Mouse (Mus musculus): ENCODE results near the gene Polr2g. TPM values are rescaled to one million over a fixed set of nuclear protein-coding genes. Genes with fewer than 3 reads are reported as not detected.

Gene Polr2g
- total and polyA plus RNA-seq, 3 experiments, result 53.4 to 56.3 (median 55.1) TPM

- Histone ChIP-seq H3K9ac (ENCODE audit: low read depth, low read length) (no peak overlapping the region), H3K4me3 (no peak overlapping the region), H3K27ac (no peak overlapping the region), H3K27me3 (ENCODE audit: control insufficient read depth, insufficient read depth, low read length) (no peaks in the 10 kb centered on the region), H3K4me1 (ENCODE audit: control insufficient read depth, insufficient read depth, low read length) (no peaks in the 10 kb centered on the region), H3K36me3 (ENCODE audit: control insufficient read depth, insufficient read depth, low read length) (peaks cover 28% of the 10 kb centered on the region), H3K79me2 (replicated peaks; ENCODE audit: control insufficient read depth, insufficient read depth, low read length) (peaks cover 2% of the 10 kb centered on the region; the same call in 1 of the 2 replicates)
- 84% methylated on average over 11 of the region's 11 CpGs for WGBS
- intact Hi-C loops (cut with DNase I), result no loop called here
- no peak for DNase-seq
- no peak for TF ChIP-seq EP300 (IDR thresholded peaks at IDR 0.05; ENCODE audit: insufficient read depth, low read depth, low read length)
- no peak for TF ChIP-seq CTCF (IDR thresholded peaks at IDR 0.05)
- no peak for TF ChIP-seq POLR2A (IDR thresholded peaks at IDR 0.05; ENCODE audit: insufficient read depth, low read depth, low read length)
Measured at GRCm38 (mm10) chr19:8831262-8831661, 32.9 kb upstream of the Polr2g start.

DNA sequence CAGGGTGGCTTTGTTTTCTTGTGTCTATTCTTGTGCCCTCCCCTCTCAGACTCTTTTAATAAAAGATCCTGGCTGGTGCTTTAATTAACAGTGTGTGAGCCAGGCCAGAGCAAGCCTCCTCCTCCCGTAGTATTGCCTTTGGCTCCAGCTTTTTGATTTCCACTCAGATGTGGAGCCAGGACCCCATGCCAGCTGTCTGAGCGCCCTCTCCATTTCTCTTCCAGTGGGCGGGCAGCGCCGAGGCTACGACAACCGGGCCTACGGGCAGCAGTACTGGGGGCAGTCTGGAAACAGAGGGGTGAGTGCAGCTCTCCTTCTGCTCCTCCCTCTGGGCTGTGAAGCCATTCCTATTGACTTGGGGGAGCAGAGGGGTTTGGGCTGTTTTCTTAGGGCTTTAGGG is 32.3 kb upstream of the Polr2g start:
- Histone ChIP-seq H3K4me3 (no peak overlapping the region), H3K27ac (no peak overlapping the region), H3K9ac (ENCODE audit: low read depth, low read length) (no peak overlapping the region), H3K27me3 (ENCODE audit: control insufficient read depth, insufficient read depth, low read length) (no peaks in the 10 kb centered on the region), H3K36me3 (ENCODE audit: control insufficient read depth, insufficient read depth, low read length) (peaks cover 34% of the 10 kb centered on the region), H3K4me1 (ENCODE audit: control insufficient read depth, insufficient read depth, low read length) (no peaks in the 10 kb centered on the region), H3K79me2 (replicated peaks; ENCODE audit: control insufficient read depth, insufficient read depth, low read length) (peaks cover 2% of the 10 kb centered on the region; the same call in 1 of the 2 replicates)
- DNase-seq, result no peak
- TF ChIP-seq EP300 (IDR thresholded peaks at IDR 0.05; ENCODE audit: insufficient read depth, low read depth, low read length), result no peak
- TF ChIP-seq CTCF (IDR thresholded peaks at IDR 0.05), result no peak
- no peak for TF ChIP-seq POLR2A (IDR thresholded peaks at IDR 0.05; ENCODE audit: insufficient read depth, low read depth, low read length)
- WGBS, result 82% methylated on average over 8 of the region's 8 CpGs
- intact Hi-C loops (cut with DNase I), result no loop called here

DNA sequence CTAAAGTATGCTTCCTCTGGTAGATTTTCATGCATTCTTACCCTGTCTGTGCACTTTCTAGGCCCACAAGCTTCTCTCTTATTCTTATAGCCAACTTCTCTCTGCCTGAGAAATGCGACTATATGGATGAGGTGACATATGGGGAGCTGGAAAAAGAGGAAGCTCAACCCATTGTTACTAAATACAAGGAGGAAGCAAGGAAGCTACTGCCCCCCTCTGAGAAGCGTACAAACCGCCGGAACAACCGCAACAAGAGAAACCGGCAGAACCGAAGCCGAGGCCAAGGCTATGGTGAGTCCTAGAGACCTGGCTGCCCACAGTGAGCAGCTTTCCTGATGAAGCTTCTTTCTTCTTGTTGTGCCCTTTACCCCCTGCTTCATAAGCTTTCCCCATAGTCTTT is 31.3 kb upstream of the Polr2g start, which contains the start of gene AC129217.1:
TSS of gene AC129217.1 (plus strand) at position 114 of the 400 bp plus-strand sequence.
- H3K9ac ChIP-seq (ENCODE audit: low read depth, low read length), result no peak within 1 kb of the TSS
- H3K4me3 ChIP-seq, result no peak within 1 kb of the TSS
- DNase-seq, result no peak
- no peaks in the 10 kb centered on the region for H3K27me3 ChIP-seq (ENCODE audit: control insufficient read depth, insufficient read depth, low read length)
- intact Hi-C loops (cut with DNase I), result no loop called here
- H3K4me1 ChIP-seq (ENCODE audit: control insufficient read depth, insufficient read depth, low read length), result no peaks in the 10 kb centered on the region
- H3K27ac ChIP-seq, result no peak within 1 kb of the TSS
- 80% methylated on average over 8 of the region's 8 CpGs for WGBS
- peaks cover 35% of the 10 kb centered on the region for H3K36me3 ChIP-seq (ENCODE audit: control insufficient read depth, insufficient read depth, low read length)
- H3K79me2 ChIP-seq (replicated peaks; ENCODE audit: control insufficient read depth, insufficient read depth, low read length), result peaks cover 2% of the 10 kb centered on the region; the same call in 1 of the 2 replicates
- no peak for TF ChIP-seq POLR2A (IDR thresholded peaks at IDR 0.05; ENCODE audit: insufficient read depth, low read depth, low read length)
- TF ChIP-seq EP300 (IDR thresholded peaks at IDR 0.05; ENCODE audit: insufficient read depth, low read depth, low read length), result no peak
- no peak for TF ChIP-seq CTCF (IDR thresholded peaks at IDR 0.05)

GRCm38 (mm10) chr19:8822696-8823095 is 24.3 kb upstream of the Polr2g start:
- peaks cover 7% of the 10 kb centered on the region for H3K4me1 ChIP-seq (ENCODE audit: control insufficient read depth, insufficient read depth, low read length)
- no peak for DNase-seq
- 40% methylated on average over 8 of the region's 8 CpGs for WGBS
- intact Hi-C loops (cut with DNase I), result loop anchor here (2.0 to 5.0 kb wide), 2 partner anchors 14 to 75 kb away; partner anchors contain the start of genes Bscl2 and Ganab
- H3K79me2 ChIP-seq (replicated peaks; ENCODE audit: control insufficient read depth, insufficient read depth, low read length), result 0 out of 2 replicates have a peak, but pooled peaks cover 2% of the 10 kb centered on the region
- no peak overlapping the region for H3K27ac ChIP-seq
- H3K27me3 ChIP-seq (ENCODE audit: control insufficient read depth, insufficient read depth, low read length), result no peaks in the 10 kb centered on the region
- TF ChIP-seq CTCF (IDR thresholded peaks at IDR 0.05), result no peak
- no peak for TF ChIP-seq EP300 (IDR thresholded peaks at IDR 0.05; ENCODE audit: insufficient read depth, low read depth, low read length)
- TF ChIP-seq POLR2A (IDR thresholded peaks at IDR 0.05; ENCODE audit: insufficient read depth, low read depth, low read length), result no peak
- peaks cover 42% of the 10 kb centered on the region for H3K36me3 ChIP-seq (ENCODE audit: control insufficient read depth, insufficient read depth, low read length)
- H3K4me3 ChIP-seq, result peak overlapping the region; percentile 86; the same call in 1 of the 2 replicates
- no peak overlapping the region for H3K9ac ChIP-seq (ENCODE audit: low read depth, low read length)

DNA sequence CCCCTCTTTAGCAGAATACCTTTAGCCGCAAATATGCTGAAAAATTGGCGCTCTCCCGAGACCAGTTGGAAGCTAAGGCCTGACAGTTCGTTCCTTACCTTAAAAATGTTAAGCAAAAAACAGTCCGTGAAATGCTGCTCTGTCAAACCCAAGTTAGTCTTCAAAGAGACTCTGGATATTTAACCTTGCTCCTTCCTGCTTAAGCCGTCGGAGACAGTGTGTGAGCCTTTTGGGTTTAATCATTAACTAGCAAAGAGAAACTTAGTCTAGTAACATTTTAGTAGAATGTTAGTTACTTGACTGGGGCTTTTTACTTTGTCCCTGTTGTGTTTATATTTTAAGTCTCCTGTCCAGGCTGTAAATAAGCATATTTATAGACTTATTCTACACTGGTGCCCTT is 22.8 kb upstream of the Polr2g start:
- peaks cover 1% of the 10 kb centered on the region; the same call in 1 of the 2 replicates for H3K79me2 ChIP-seq (replicated peaks; ENCODE audit: control insufficient read depth, insufficient read depth, low read length)
- peak overlapping the region; percentile 86 for H3K4me3 ChIP-seq
- H3K27me3 ChIP-seq (ENCODE audit: control insufficient read depth, insufficient read depth, low read length), result no peaks in the 10 kb centered on the region
- H3K4me1 ChIP-seq (ENCODE audit: control insufficient read depth, insufficient read depth, low read length), result peaks cover 7% of the 10 kb centered on the region
- no peak for TF ChIP-seq EP300 (IDR thresholded peaks at IDR 0.05; ENCODE audit: insufficient read depth, low read depth, low read length)
- TF ChIP-seq POLR2A (IDR thresholded peaks at IDR 0.05; ENCODE audit: insufficient read depth, low read depth, low read length), result no peak
- TF ChIP-seq CTCF (IDR thresholded peaks at IDR 0.05), result no peak
- peak overlapping the region; percentile 93 for H3K9ac ChIP-seq (ENCODE audit: low read depth, low read length)
- H3K27ac ChIP-seq, result peak overlapping the region; percentile 97
- no peak for DNase-seq
- under 1% methylated on average over 7 of the region's 7 CpGs for WGBS
- peaks cover 31% of the 10 kb centered on the region for H3K36me3 ChIP-seq (ENCODE audit: control insufficient read depth, insufficient read depth, low read length)
- intact Hi-C loops (cut with DNase I), result loop anchor here (5.0 kb wide), 1 partner anchor 76 kb away; the partner anchor contains the start of gene Ganab

- WGBS, result under 1% methylated on average over 46 of the region's 48 CpGs
- Histone ChIP-seq H3K27ac (peak overlapping the region; percentile 97), H3K27me3 (ENCODE audit: control insufficient read depth, insufficient read depth, low read length) (no peaks in the 10 kb centered on the region), H3K9ac (ENCODE audit: low read depth, low read length) (peak overlapping the region; percentile 93), H3K36me3 (ENCODE audit: control insufficient read depth, insufficient read depth, low read length) (peaks cover 27% of the 10 kb centered on the region), H3K4me1 (ENCODE audit: control insufficient read depth, insufficient read depth, low read length) (peaks cover 7% of the 10 kb centered on the region), H3K79me2 (replicated peaks; ENCODE audit: control insufficient read depth, insufficient read depth, low read length) (peaks cover 1% of the 10 kb centered on the region; the same call in 1 of the 2 replicates), H3K4me3 (peak overlapping the region; percentile 86)
- no peak for TF ChIP-seq CTCF (IDR thresholded peaks at IDR 0.05)
- no peak for TF ChIP-seq POLR2A (IDR thresholded peaks at IDR 0.05; ENCODE audit: insufficient read depth, low read depth, low read length)
- no peak for TF ChIP-seq EP300 (IDR thresholded peaks at IDR 0.05; ENCODE audit: insufficient read depth, low read depth, low read length)
- intact Hi-C loops (cut with DNase I), result loop anchor here (5.0 kb wide), 1 partner anchor 77 kb away; the partner anchor contains the start of gene Ganab
- no peak for DNase-seq
Measured at GRCm38 (mm10) chr19:8820424-8820956, 22.1 kb upstream of the Polr2g start.

Measured in heart, adult 2 months (tissue).